In genomic region chr6:113045575-113045974, GRCm38 (mm10) we compare ENCODE assay signal across 8 mouse cellular contexts. TPM values are rescaled to one million over a fixed set of nuclear protein-coding genes. Genes with fewer than 3 reads are reported as not detected.
DNase-seq lines count a peak whose midpoint lies in the region; ATAC-seq and TF ChIP-seq lines count a peak whose summit lies in the region.

No protein-coding gene starts in this region.

- peak overlapping the region; percentile 85 for H3K9ac ChIP-seq in embryonic facial prominence, embryonic 13.5 days
- H3K9ac ChIP-seq in intestine, postnatal 0 days (ENCODE audit: low read depth, low read length): peak overlapping the region; percentile 73

- ATAC-seq in CD4-positive, CD25-positive, alpha-beta regulatory T cell, adult 4 months: peak; percentile 37
- no peak for ATAC-seq in embryonic facial prominence, embryonic 13.5 days (ENCODE audit: insufficient number of reproducible peaks, insufficient read depth, low FRiP score, low TSS enrichment, low read depth)
- ATAC-seq in intestine, postnatal 0 days: peak; percentile 70
- peak; percentile 37 for ATAC-seq in monocyte, adult 5-6 weeks (replicated peaks; ENCODE audit: insufficient number of reproducible peaks, low FRiP score, low TSS enrichment, poor library complexity, severe bottlenecking)

- H3K27ac ChIP-seq in heart, embryonic 10.5 days: peak overlapping the region; percentile 92
- peak overlapping the region; percentile 91 for H3K27ac ChIP-seq in embryonic facial prominence, embryonic 13.5 days
- peak overlapping the region; percentile 98 for H3K27ac ChIP-seq in intestine, postnatal 0 days (ENCODE audit: low read depth, low read length)

- H3K36me3 ChIP-seq in heart, embryonic 10.5 days: peaks cover 21% of the 10 kb centered on the region
- peaks cover 15% of the 10 kb centered on the region for H3K36me3 ChIP-seq in embryonic facial prominence, embryonic 13.5 days
- no peaks in the 10 kb centered on the region; the same call in 1 of the 2 replicates for H3K36me3 ChIP-seq in intestine, postnatal 0 days (ENCODE audit: control insufficient read depth, insufficient read depth)

- TF ChIP-seq CTCF in intestine, postnatal 0 days (IDR thresholded peaks at IDR 0.05; ENCODE audit: low read depth): no peak

- no peaks in the 10 kb centered on the region for H3K27me3 ChIP-seq in heart, embryonic 10.5 days (ENCODE audit: insufficient read depth, poor library complexity, severe bottlenecking)
- no peaks in the 10 kb centered on the region for H3K27me3 ChIP-seq in embryonic facial prominence, embryonic 13.5 days
- no peaks in the 10 kb centered on the region for H3K27me3 ChIP-seq in intestine, postnatal 0 days (replicated peaks; ENCODE audit: control insufficient read depth, insufficient read depth, low read length)

- peak overlapping the region; percentile 76 for H3K4me3 ChIP-seq in heart, embryonic 10.5 days
- H3K4me3 ChIP-seq in embryonic facial prominence, embryonic 13.5 days: peak overlapping the region; percentile 83
- H3K4me3 ChIP-seq in intestine, postnatal 0 days (ENCODE audit: low read depth, low read length): peak overlapping the region; percentile 62

- H3K4me1 ChIP-seq in heart, embryonic 10.5 days: peaks cover 20% of the 10 kb centered on the region
- H3K4me1 ChIP-seq in embryonic facial prominence, embryonic 13.5 days: peaks cover 15% of the 10 kb centered on the region
- H3K4me1 ChIP-seq in intestine, postnatal 0 days (replicated peaks; ENCODE audit: control insufficient read depth, insufficient read depth, low read length): 0 out of 2 replicates have a peak, but pooled peaks cover 4% of the 10 kb centered on the region

- H3K9me3 ChIP-seq in heart, embryonic 10.5 days: no peaks in the 10 kb centered on the region
- H3K9me3 ChIP-seq in embryonic facial prominence, embryonic 13.5 days: no peaks in the 10 kb centered on the region
- H3K9me3 ChIP-seq in intestine, postnatal 0 days (ENCODE audit: control insufficient read depth): no peaks in the 10 kb centered on the region

- peak overlapping the region; percentile 94 for H3K4me2 ChIP-seq in embryonic facial prominence, embryonic 13.5 days
- H3K4me2 ChIP-seq in intestine, postnatal 0 days (replicated peaks; ENCODE audit: low read depth): peak overlapping the region; percentile 79

- under 1% methylated on average over 11 of the region's 11 CpGs for WGBS in heart, embryonic 10.5 days
- under 1% methylated on average over 11 of the region's 11 CpGs for WGBS in embryonic facial prominence, embryonic 13.5 days
- WGBS in intestine, postnatal 0 days: under 1% methylated on average over 11 of the region's 11 CpGs

- peak; percentile 76 for DNase-seq in heart, embryonic 10.5 days (ENCODE audit: low spot score)
- DNase-seq in heart, adult 8-10 months (ENCODE audit: low spot score): no peak
- DNase-seq in left cerebral cortex, adult 9 months (ENCODE audit: low spot score in 2 of 2): no peak
- no peak for DNase-seq in adrenal gland, postnatal 10 days

RNA-seq across cellular contexts. Expression of gene Thumpd3, which starts 0.5 kb away (rescaled TPM):
- 51.7 and 54.8 TPM in 2 replicates for polyA plus RNA-seq in heart, embryonic 10.5 days (2016; fragmentation: Nextera tagmentation; extraction: Ambion mirVana)
- 10 to 100 TPM; 20.1 to 24.8 (median 23.4) TPM for total RNA-seq in heart, adult 8-10 months (2022)
- polyA plus RNA-seq in CD4-positive, CD25-positive, alpha-beta regulatory T cell, adult 4 months (2017; shearing (Covaris generic)): 100 to 1,000 TPM in 1 of 2 experiments, 10 to 100 TPM in 1; 76.7 to 104 TPM
- polyA plus RNA-seq in embryonic facial prominence, embryonic 13.5 days (2015; fragmentation: Nextera tagmentation; extraction: Ambion mirVana): 55.0 and 55.9 TPM in 2 replicates
- polyA plus RNA-seq in intestine, postnatal 0 days (2015; fragmentation: Nextera tagmentation; extraction: Ambion mirVana): 36.0 and 36.6 TPM in 2 replicates
- 43.8 to 77.0 TPM (median 65.1 TPM) in 3 replicates for total RNA-seq in monocyte, adult 5-6 weeks (2017)
- 10 to 100 TPM; 30.9 to 35.1 TPM for total RNA-seq in adrenal gland, postnatal 10 days (2021)

RNA-seq across cellular contexts. Expression of gene Setd5, which starts 31.6 kb away (rescaled TPM):
- 69.8 and 82.2 TPM in 2 replicates for polyA plus RNA-seq in heart, embryonic 10.5 days (2016; fragmentation: Nextera tagmentation; extraction: Ambion mirVana)
- total RNA-seq in heart, adult 8-10 months (2022): 10 to 100 TPM; 31.2 to 34.4 (median 33.0) TPM
- polyA plus RNA-seq in CD4-positive, CD25-positive, alpha-beta regulatory T cell, adult 4 months (2017; shearing (Covaris generic)): 10 to 100 TPM; 31.9 to 37.2 TPM
- polyA plus RNA-seq in embryonic facial prominence, embryonic 13.5 days (2015; fragmentation: Nextera tagmentation; extraction: Ambion mirVana): 84.0 and 91.0 TPM in 2 replicates
- 32.2 and 32.9 TPM in 2 replicates for polyA plus RNA-seq in intestine, postnatal 0 days (2015; fragmentation: Nextera tagmentation; extraction: Ambion mirVana)
- total RNA-seq in monocyte, adult 5-6 weeks (2017): 50.2 to 111 TPM (median 50.6 TPM) in 3 replicates
- total RNA-seq in adrenal gland, postnatal 10 days (2021): 100 to 1,000 TPM in 1 of 2 experiments, 10 to 100 TPM in 1; 84.7 to 117 TPM
